Mouse (Mus musculus) ovary, adult 10 weeks (tissue): ENCODE measurements around the gene Tvp23a. TPM values are rescaled to one million over a fixed set of nuclear protein-coding genes. Genes with fewer than 3 reads are reported as not detected.

ENCODE experiments used
- polyA plus RNA-seq: library from polyadenylated mRNA; stranded (reverse); fragments of 350-450 nt; fragmentation: Illumina TruSeq; extraction: RNeasy Lipid Tissue Mini Kit (QIAGEN cat#74804); gene quantifications from one replicate; pipeline ENCODE4 v1.2.3, GENCODE M21; 2014

Tvp23a gene
- polyA plus RNA-seq = 0.71 TPM

DNA sequence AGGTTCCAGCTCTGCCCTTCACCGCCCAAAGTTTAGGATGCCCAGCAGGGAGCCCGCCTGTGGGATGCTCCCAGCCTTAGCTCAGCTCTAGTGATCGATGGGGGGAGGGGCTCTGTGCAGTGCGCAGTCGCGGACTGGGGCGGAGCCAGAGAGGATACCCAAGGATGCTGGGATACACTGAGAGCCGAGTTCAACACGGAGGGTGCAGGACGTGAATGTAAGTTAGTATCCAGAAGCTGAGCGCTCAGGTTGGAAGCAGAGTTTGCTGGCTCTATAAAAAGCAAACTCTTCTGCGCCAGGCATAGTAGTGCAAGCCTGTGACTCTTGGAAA, at the start of gene Tvp23a:
TSS of gene Tvp23a (minus strand) at position 99 of the 331 bp plus-strand sequence.

DNA sequence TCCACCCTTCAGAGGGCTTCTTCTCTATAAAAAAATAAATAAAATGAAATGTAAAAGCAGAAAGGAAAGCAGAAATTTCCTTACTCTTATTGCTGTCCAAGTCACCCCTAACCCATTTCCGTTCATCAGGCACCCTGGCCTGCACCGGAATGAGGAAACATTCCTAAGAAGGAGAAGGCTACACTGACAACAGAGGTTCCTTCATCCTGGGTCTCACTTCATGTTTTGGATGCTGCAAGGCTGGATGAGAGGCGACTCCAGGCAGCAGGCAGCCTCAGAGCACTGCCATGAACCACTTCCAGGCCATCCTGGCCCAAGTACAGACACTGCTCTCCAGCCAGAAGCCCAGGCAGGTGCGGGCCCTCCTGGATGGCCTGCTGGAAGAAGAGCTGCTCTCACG, 32.7 kb upstream of the Tvp23a start, which contains the start of gene Ciita:
TSS of gene Ciita (plus strand) at position 203 of the 400 bp plus-strand sequence.

DNA sequence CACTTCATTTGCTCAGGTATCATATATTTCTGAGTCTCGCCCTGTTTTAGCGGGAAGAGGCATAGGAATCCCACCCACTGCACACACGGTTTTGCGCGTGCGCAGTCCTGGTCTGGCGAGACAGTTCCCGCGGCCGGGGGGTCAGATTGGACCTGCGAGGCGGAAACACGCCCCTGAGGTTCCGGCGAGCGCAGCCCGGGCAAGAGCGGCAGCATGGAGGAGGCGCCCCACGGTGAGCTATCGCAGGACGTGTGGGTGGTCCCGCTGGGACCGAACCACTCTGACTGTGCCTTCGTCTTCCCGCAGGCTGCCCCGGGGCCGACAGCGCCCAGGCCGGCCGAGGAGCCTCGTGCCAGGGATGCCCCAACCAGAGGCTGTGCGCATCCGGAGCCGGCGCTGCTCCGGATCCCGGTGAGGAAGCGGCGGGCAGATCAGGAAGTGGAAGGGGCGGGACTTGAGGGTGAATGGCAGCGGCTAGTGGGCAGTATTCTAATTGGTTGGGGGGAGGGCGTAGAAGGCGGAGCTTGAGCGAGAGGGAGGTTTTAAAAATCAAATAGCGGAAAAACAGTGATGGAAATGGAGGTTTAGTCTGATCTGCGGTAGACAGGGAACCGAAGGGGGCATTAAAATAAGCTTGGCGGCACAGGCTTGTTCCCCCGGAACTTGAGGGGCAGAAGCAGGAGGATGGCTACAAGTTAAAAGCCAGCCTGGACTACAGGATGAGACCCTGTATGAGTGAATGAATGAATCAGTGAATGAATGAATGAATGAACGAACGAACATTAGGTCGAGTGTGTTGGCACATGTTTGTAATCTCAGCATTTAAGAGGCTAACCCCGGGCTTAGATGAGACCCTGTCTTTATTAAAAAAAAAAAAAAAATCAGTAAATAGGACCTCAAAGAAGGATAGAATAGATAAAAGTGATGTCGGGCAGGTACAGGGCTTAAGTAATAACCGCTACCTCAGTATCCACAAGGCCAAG, 35.1 kb downstream of the Tvp23a start, which contains the start of gene Nubp1:
TSS of gene Nubp1 (plus strand) at position 185 of the 983 bp plus-strand sequence.

DNA sequence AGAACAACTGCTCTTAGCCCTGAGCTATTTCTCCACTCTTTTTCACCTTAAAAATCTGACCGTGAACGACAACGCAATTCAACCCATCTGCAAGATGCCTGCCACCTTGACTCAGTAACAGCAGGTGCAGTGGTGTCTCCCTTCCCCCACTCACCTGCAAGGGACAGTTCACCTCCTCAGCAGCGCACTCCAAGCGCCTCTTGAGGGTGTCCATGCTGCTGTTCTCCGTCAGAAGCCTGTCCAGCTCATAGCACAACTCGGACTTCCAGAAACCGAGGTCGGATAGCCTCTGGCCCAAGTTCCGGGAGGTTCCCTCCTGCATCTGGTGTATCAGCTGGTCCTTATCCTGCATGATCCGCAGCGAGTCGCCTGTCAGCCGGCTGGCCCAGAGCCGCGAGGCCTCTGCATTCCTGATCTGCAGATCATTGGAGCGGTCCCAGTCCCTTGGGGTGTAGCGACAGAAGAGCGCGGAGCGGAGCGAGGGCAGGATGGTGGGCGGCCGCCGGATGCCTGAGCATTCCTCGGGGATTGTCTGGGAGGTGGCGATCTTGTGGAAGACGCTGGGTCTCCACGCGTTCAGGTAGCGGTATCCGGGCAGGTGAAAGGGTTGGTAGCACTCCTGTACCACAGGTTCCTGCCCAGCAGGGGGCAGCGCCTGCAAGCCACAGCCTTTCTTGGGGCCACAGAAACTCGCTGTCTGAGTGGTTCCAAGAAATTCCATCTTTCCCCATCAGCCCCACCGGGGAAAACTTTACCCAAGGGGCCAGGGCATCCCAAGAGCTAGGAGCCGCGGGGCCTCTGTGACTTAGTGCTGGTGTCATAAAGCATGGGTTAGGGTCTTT, 52.2 kb downstream of the Tvp23a start, which contains the start of gene Tekt5:
TSS of gene Tekt5 (minus strand) at position 792 of the 842 bp plus-strand sequence.

Other genes starting within 250 kb of the Tvp23a start
- gene Emp2, start 133.4 kb downstream of the Tvp23a start, polyA plus RNA-seq = 22.3 TPM
- not detected for gene Tekt5, start 51.9 kb downstream of the Tvp23a start, polyA plus RNA-seq
- gene Nubp1, start 35.4 kb downstream of the Tvp23a start, polyA plus RNA-seq = 4.9 TPM
- 0.86 TPM for gene Ciita, start 32.7 kb upstream of the Tvp23a start, polyA plus RNA-seq
- gene Dexi, start 95.7 kb upstream of the Tvp23a start, polyA plus RNA-seq = 2.4 TPM
- gene Clec16a, start 98.0 kb upstream of the Tvp23a start, polyA plus RNA-seq = 11.4 TPM